Mouse (Mus musculus): ENCODE measurements around the gene Mest. TPM values are rescaled to one million over a fixed set of nuclear protein-coding genes. Genes with fewer than 3 reads are reported as not detected.

Gene Mest
- total RNA-seq, 2 experiments from 2014 or later = 1.6 to 2.4 TPM

DNA sequence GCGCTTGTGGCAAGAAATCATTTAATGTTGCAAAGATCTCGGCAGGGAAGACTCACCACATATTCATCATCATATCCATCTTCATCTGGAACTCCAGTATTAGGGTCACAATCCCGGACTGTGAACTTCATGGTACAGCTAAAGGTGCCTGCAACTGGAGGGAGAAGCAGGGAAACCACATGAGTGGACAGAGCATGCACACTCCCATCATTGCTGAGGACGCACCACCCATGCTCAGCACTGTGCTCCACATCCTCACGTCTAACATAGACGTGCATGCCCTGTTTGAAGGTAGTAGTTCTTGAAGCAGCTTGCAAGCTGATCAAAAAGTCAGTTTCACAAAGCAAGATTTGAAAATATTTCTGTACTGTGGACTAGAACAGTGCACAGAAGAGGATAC is 27.1 kb downstream of the Mest start:
- TF ChIP-seq CTCF (IDR thresholded peaks at IDR 0.05) = no peak
- Histone ChIP-seq H3K4me3 (no peak overlapping the region), H3K27ac (no peak overlapping the region)
- no peak for DNase-seq
- intact Hi-C loops (cut with DNase I) = no loop called here

DNA sequence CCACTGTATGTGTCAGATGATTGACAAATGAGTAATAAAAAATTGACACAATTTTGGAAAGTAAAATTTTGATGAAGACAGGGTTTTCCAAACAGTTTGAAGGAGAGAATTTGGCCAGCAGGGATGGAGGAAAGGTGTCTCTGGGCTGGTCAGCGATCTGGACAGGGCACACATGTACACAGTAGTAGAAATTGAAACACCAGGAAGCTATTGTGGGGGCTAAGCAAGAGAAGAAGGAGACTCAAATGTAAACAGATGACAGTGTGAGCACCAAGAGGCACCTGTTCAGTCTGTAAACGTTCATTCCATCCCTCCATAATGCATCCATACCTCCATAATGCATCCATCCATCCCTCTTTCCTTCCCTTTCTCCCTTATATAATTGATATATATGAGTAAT is 27.9 kb downstream of the Mest start:
- Histone ChIP-seq H3K27ac (no peak overlapping the region), H3K4me3 (no peak overlapping the region)
- intact Hi-C loops (cut with DNase I) = no loop called here
- TF ChIP-seq CTCF (IDR thresholded peaks at IDR 0.05) = no peak
- no peak for DNase-seq

Small RNAs within 50 kb of the gene (microRNA-seq; reads per million reads assigned to microRNA genes)
- 3,234 reads per million, percentile 86 among the genes with 10 or more reads in this experiment for gene Mir335

Other genes starting within 250 kb of the Mest start
- gene Tmem209, start 213.8 kb upstream of the Mest start, total RNA-seq (2021) = 10 to 100 TPM in 1 of 2 experiments, 1 to 10 TPM in 1; 7.1 to 11.4 TPM
- gene Ssmem1, start 213.7 kb upstream of the Mest start, total RNA-seq (2021) = under 1 TPM; 0.18 to 0.20 TPM
- gene Cpa2, start 182.0 kb upstream of the Mest start, total RNA-seq (2021) = not detected
- gene Cpa4, start 155.2 kb upstream of the Mest start, total RNA-seq (2021) = not detected
- not detected for gene Cpa5, start 112.5 kb upstream of the Mest start, total RNA-seq (2021)
- not detected for gene Cpa1, start 84.3 kb upstream of the Mest start, total RNA-seq (2021)
- gene Cep41, start 29.8 kb upstream of the Mest start, total RNA-seq (2021) = 1 to 10 TPM in 1 of 2 experiments, under 1 TPM in 1; 0.20 to 1.6 TPM
- 10 to 100 TPM; 15.6 to 15.8 TPM for gene Copg2, start 173.2 kb downstream of the Mest start, total RNA-seq (2021)
- gene Tsga13, start 192.0 kb downstream of the Mest start, total RNA-seq (2021) = not detected
- under 1 TPM; 0.08 to 0.14 TPM for gene Klf14, start 235.5 kb downstream of the Mest start, total RNA-seq (2021)